Mouse (Mus musculus): ENCODE measurements around the gene Edc3.

DNA sequence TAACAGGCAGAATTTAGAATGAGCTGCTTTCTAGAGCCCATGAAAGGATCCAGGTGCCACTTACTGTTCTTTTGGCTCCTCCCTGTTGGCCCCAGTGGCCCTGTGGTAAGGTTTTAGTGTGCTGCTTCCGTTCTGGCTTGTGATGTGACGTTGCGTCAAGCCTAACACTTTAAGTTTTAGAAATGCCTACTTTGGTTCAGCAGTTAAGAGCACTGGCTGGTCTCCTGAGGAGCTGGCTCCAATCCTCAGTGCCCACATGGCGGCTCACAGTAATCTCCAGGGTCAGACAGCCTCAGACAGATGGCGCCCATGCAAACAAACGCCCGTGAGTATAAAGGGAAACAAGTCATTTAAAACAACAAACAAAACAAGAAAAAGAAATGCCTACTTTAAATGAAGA, 10.1 kb downstream of the Edc3 start:
- TF ChIP-seq USF1 (IDR thresholded peaks at IDR 0.05; ENCODE audit: low read depth) = no peak
- TF ChIP-seq CTCF (IDR thresholded peaks at IDR 0.05; ENCODE audit: control insufficient read depth, insufficient read depth, insufficient read length) = no peak
- TF ChIP-seq MYOD1 (IDR thresholded peaks at IDR 0.05; ENCODE audit: control insufficient read depth, insufficient read length, low read depth) = no peak
- TF ChIP-seq FOSL1 (IDR thresholded peaks at IDR 0.05; ENCODE audit: insufficient read depth, low read length, poor library complexity, severe bottlenecking) = no peak

All from C2C12 (cell line).